Mouse (Mus musculus) small intestine, adult 2 months (tissue): ENCODE measurements at regions not wholly inside any gene's neighbourhood (a gene's known extent, or its start where the extent isn't known, plus 50 kb on each side); places are given as distances from the start of the nearest gene placed in this dataset.

ENCODE experiments used
- H3K27ac ChIP-seq: fragments of 200-500 bp; 2 replicates; pipeline ENCODE4 v1.5.1; 2012; ENCODE audit warnings: low read depth, low read length, control low read depth, inconsistent platforms; ENCODE audit not compliant: insufficient read depth
- H3K27me3 ChIP-seq: fragments of 200-500 bp; 2 replicates; pipeline ENCODE4 v1.6.1; 2012; ENCODE audit warnings: mild to moderate bottlenecking, moderate library complexity, low read length, inconsistent platforms; ENCODE audit not compliant: control insufficient read depth, insufficient read depth
- H3K36me3 ChIP-seq: fragments of 200-500 bp; 2 replicates; pipeline ENCODE4 v1.6.1; 2012; ENCODE audit warnings: mild to moderate bottlenecking, low read length, control low read depth, inconsistent platforms; ENCODE audit not compliant: control insufficient read depth, insufficient read depth
- H3K4me1 ChIP-seq: fragments of 200-500 bp; 2 replicates; pipeline ENCODE4 v1.6.1; 2012; ENCODE audit warnings: low read length, inconsistent platforms, mixed read lengths; ENCODE audit not compliant: control insufficient read depth, insufficient read depth, insufficient read length
- H3K4me3 ChIP-seq: fragments of 200-500 bp; 2 replicates; pipeline ENCODE4 v1.5.1; 2012; ENCODE audit warnings: low read depth, mild to moderate bottlenecking, control low read depth, inconsistent platforms, low read length, moderate library complexity
- CTCF ChIP-seq: fragments of 200-500 bp; IDR thresholded peaks from 2 replicates; pipeline ENCODE4 v1.5.1; 2012; ENCODE audit warnings: low read depth, mild to moderate bottlenecking, control low read depth, inconsistent platforms, low read length, moderate library complexity, mixed read lengths; ENCODE audit not compliant: insufficient replicate concordance, insufficient read length; ENCODE audit errors: extremely low read depth
- POLR2A ChIP-seq: fragments of 200-500 bp; IDR thresholded peaks from 2 replicates; pipeline ENCODE4 v1.6.1; 2012; ENCODE audit warnings: low read depth, mild to moderate bottlenecking, control low read depth, inconsistent platforms, low read length, moderate library complexity
- WGBS: fragments of 180-500 bp; shearing (Covaris S2); methylation state at CpG from one replicate; pipeline ENCODE4 v1.1.7; 2018; 5-methylcytosine and 5-hydroxymethylcytosine counted together

DNA sequence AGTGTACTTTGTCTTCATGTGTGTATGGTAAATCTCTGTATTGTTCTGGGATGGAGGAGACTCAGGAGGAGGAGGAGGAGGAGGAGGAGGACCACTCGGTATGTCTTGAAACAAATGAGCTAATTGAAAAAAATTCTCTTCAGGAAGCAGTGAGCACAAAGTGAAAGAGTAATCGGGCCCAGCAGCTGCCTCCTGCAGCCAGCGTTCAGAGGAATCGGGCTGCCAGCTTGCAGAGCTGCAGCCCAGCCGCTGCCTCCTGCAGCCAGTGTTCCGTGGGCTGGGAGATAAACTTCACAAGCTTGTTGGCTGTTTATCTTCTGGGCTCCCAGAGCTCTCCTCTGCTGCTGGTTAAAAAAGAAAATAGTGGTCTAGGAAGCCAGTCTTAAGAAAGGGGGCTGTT, 74.9 kb upstream of the Zfp217 start:
- Histone ChIP-seq H3K4me3 (no peak overlapping the region), H3K4me1 (peaks cover 5% of the 10 kb centered on the region), H3K36me3 (no peaks in the 10 kb centered on the region), H3K27ac (no peak overlapping the region), H3K27me3 (no peaks in the 10 kb centered on the region)
- 6% methylated on average over 6 of the region's 6 CpGs for WGBS
- TF ChIP-seq POLR2A (no peak), CTCF (no peak)

DNA sequence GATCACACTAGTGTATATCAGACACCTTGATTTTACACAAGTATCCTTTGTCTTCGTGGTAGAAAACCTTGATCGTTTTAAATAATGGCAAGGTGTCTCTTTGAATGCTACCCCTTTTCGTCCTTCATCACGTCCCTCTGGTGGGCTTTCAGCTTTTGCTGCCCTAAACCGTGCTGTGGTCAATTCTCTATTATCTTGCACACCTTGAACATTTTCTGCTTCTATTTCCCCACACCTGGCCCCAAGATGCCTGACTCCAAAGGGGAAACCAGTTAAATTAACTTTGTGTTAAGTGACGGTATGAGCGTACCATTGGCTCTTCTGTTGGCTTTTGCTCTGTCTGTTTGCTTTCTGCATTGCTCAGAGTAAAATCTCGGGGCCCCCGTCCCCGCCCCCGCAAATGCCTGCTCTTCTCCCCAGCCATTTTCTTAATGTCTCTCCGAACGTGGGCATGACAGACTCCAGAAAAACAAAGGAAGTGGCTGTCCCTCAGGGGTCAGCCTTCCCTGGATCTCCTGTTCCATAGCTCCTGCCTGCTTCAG, 74.2 kb upstream of the Zfp217 start:
- H3K4me1 ChIP-seq, result peaks cover 5% of the 10 kb centered on the region
- TF ChIP-seq POLR2A (no peak), CTCF (no peak)
- H3K4me3 ChIP-seq, result no peak overlapping the region
- H3K27ac ChIP-seq, result no peak overlapping the region
- no peaks in the 10 kb centered on the region for H3K27me3 ChIP-seq
- no peaks in the 10 kb centered on the region for H3K36me3 ChIP-seq
- 29% methylated on average over 13 of the region's 13 CpGs for WGBS

DNA sequence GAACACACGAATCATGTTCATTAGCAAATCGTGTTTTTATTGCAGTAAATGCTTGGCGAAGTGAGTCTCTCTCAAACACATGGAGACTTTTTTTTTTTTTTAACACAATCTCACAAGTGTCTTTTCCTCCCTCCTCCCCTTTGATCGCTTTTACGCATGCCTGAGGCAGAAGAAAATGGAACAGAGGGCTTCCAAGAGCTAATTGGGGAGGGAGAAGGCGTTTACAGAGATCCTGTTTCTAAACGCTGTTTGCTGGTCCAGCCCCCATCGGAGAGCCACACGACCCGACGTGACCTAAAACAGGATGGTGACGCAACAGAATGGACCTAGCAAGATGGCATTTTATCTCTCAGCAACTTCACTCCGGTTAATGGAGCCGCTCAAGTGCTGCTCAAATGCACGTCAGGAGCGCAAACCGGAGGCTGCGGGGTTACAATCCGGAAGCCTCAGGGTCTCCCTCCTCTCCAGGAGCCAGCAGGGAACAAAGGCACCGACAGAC, 73.0 kb upstream of the Zfp217 start:
- TF ChIP-seq POLR2A (no peak), CTCF (no peak)
- peaks cover 5% of the 10 kb centered on the region for H3K4me1 ChIP-seq
- H3K36me3 ChIP-seq, result no peaks in the 10 kb centered on the region
- peak overlapping the region; percentile 48 for H3K4me3 ChIP-seq
- 2% methylated on average over 20 of the region's 20 CpGs for WGBS
- H3K27me3 ChIP-seq, result no peaks in the 10 kb centered on the region
- H3K27ac ChIP-seq, result peak overlapping the region; percentile 30; the same call in 1 of the 2 replicates

DNA sequence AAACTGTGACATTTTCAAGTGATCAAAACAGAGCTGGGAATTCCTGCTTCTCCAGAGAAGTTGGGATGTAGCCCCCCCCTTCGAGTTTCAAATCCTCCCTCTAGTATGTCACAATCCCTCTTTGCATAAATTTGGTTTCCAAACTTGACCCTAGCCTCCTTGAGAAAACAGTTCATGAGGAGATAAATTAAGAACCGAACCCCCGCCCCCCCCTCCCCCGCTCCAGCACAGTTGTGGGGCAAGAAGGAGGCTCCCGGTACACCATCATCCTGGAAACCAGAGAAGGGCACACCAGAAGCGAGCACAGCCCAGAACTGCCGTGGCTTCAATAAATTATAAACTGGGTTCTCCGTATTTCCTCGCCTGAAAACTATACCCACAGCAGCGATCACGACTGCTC, 72.5 kb upstream of the Zfp217 start:
- H3K27me3 ChIP-seq, result no peaks in the 10 kb centered on the region
- WGBS, result 24% methylated on average over 11 of the region's 11 CpGs
- H3K4me3 ChIP-seq, result peak overlapping the region; percentile 28
- TF ChIP-seq CTCF (no peak), POLR2A (no peak)
- peak overlapping the region; percentile 30; the same call in 1 of the 2 replicates for H3K27ac ChIP-seq
- H3K4me1 ChIP-seq, result peaks cover 5% of the 10 kb centered on the region
- no peaks in the 10 kb centered on the region for H3K36me3 ChIP-seq

DNA sequence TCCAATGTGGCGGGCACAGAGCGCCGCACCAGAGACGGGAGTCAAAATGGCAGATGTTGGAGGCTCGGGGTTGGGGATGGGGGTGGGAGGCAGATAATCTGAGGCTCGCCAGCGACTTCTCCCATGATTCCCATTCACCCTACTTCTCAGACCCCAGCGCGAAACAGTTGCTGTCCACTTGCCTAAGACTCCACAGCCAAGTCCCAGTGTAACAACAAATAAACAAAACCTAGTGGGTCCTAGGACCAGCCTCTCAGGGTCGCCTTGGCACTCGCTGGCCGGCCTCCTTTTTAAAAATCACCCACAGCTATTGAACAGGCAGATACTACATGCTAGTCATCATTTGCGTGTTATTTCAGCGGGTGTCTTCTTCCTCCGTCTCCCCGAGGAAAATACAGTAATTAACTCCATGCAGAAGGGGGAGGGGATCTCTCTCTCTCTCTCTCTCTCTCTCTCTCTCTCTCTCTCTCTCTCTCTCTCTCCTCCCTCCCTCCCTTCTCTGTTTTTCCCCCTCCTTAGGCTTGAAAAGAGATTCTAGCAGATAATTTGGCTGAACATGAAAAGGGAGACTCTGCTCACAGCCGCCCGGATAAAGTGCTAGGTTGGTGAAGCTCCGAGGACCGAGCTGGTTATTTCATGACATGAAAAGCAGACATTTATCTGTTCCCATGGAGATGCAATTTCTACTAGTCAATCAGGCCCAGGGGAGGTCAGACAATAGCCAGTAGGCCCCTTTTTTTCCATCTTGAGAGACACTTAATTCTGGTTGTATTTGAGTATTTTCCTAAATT, 71.9 kb upstream of the Zfp217 start:
- no peaks in the 10 kb centered on the region for H3K36me3 ChIP-seq
- H3K27me3 ChIP-seq, result no peaks in the 10 kb centered on the region
- H3K4me3 ChIP-seq, result peak overlapping the region; percentile 40
- H3K4me1 ChIP-seq, result peaks cover 5% of the 10 kb centered on the region
- 32% methylated on average over 20 of the region's 20 CpGs for WGBS
- TF ChIP-seq CTCF (no peak), POLR2A (no peak)
- H3K27ac ChIP-seq, result peak overlapping the region; percentile 9

DNA sequence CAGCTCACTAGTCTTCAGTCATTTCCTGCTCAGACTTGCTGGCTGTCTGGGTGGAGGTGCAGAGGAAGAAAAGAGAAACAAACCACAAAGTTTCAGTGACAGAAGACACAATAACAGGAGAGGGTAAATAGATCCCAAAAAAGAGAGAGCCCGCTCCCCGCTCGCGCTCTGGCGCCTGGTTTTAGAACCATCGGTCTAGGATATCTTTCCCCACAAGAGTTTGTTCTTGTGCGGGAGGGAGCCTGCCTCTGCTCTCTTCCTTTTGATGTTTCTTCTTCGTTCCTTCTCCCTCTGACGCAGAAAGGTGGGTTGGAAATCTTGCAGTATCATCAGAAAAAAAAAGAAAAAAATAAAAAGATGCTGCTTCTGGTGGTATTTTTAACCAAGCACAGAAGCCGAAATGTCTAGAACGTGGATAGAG, 71.3 kb upstream of the Zfp217 start:
- H3K36me3 ChIP-seq, result no peaks in the 10 kb centered on the region
- 40% methylated on average over 11 of the region's 11 CpGs for WGBS
- no peaks in the 10 kb centered on the region for H3K27me3 ChIP-seq
- TF ChIP-seq POLR2A, result no peak
- no peak for TF ChIP-seq CTCF
- H3K4me1 ChIP-seq, result peaks cover 5% of the 10 kb centered on the region
- H3K4me3 ChIP-seq, result peak overlapping the region; percentile 40
- peak overlapping the region; percentile 9 for H3K27ac ChIP-seq

DNA sequence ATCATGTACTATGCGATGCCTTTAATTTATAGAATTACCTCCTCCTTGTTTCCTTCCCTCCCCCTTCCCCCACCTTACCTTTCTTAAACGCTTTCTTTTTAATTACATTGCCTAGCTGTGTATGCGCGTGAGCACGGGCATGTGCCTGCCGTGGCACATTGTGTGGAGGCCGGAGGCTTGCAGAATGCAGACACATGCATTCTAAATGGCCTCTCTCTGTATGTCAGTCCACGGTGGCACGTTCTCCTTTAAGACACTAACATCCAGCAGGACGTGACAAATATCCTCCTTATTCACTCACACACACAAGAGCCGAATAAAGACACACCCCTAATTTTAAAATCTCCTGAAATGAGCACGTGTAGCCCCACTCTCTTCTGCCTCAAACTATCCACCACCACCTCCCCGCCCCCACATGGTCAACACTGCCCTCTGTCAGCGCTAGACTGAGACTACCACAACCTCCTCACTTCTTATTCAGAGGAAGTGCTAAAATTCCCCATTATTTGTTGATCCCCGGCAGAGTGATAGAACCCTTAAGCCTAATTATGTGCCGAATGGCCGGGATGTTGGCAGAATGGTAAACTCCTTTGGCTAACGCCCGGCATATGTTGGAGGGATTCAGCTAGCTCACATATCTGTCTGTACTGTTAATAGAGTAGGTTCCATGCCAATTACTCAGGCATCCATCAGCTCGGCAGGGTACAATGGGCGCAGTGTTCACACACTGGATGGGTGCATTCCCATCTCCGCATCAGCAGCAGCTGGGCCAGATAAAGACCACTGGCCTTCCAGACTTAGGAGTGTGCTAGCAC, 70.5 kb upstream of the Zfp217 start:
- Histone ChIP-seq H3K4me1 (peaks cover 5% of the 10 kb centered on the region), H3K27ac (peak overlapping the region; percentile 48), H3K4me3 (peak overlapping the region; percentile 33), H3K27me3 (no peaks in the 10 kb centered on the region), H3K36me3 (no peaks in the 10 kb centered on the region)
- WGBS, result 17% methylated on average over 22 of the region's 22 CpGs
- TF ChIP-seq POLR2A (no peak), CTCF (peak; percentile 45; the same call in 1 of the 2 replicates)
